Mouse (Mus musculus) midbrain, embryonic 11.5 days (tissue): ENCODE data around the gene Srgn. TPM values are rescaled to one million over a fixed set of nuclear protein-coding genes. Genes with fewer than 3 reads are reported as not detected.

Experiments used
- ATAC-seq: fragments of 200-750 bp; cut with Nextera tagmentation; 2 replicates; pipeline ENCODE4 v1.8.0; 2017; ENCODE audit warnings: moderate TSS enrichment, moderate library complexity; ENCODE audit not compliant: low FRiP score
- DNase-seq: peaks from one replicate; pipeline ENCODE4 v3.0.0; 2015; ENCODE audit warnings: low spot score; ENCODE audit errors: missing footprints
- H3K27ac ChIP-seq: fragments of 300-500 bp; sonication (generic); 2 replicates; pipeline ENCODE4 v1.5.1; 2014; ENCODE audit warnings: low read depth, low read length
- H3K27me3 ChIP-seq: fragments of 300-500 bp; sonication (generic); 2 replicates; pipeline ENCODE4 v1.6.1; 2014; ENCODE audit warnings: mild to moderate bottlenecking, low read length, moderate library complexity, mixed read lengths; ENCODE audit not compliant: control insufficient read depth, insufficient read depth
- H3K36me3 ChIP-seq: fragments of 300-500 bp; sonication (generic); 2 replicates; pipeline ENCODE4 v1.6.1; 2014; ENCODE audit warnings: mild to moderate bottlenecking, low read length, moderate library complexity, mixed read lengths; ENCODE audit not compliant: control insufficient read depth, insufficient read depth
- H3K4me1 ChIP-seq: fragments of 300-500 bp; sonication (generic); 2 replicates; pipeline ENCODE4 v1.6.1; 2014; ENCODE audit warnings: low read length; ENCODE audit not compliant: control insufficient read depth, insufficient read depth
- H3K4me2 ChIP-seq: fragments of 300-500 bp; sonication (generic); 2 replicates; pipeline ENCODE4 v1.6.1; 2014; ENCODE audit warnings: mild to moderate bottlenecking, moderate library complexity
- H3K4me3 ChIP-seq: fragments of 300-500 bp; sonication (generic); 2 replicates; pipeline ENCODE4 v1.5.1; 2014; ENCODE audit warnings: low read depth, low read length
- H3K9ac ChIP-seq: fragments of 300-500 bp; sonication (generic); 2 replicates; pipeline ENCODE4 v1.6.1; 2014; ENCODE audit warnings: low read length
- H3K9me3 ChIP-seq: fragments of 300-500 bp; sonication (generic); 2 replicates; pipeline ENCODE4 v1.6.1; 2016; ENCODE audit warnings: low read length; ENCODE audit not compliant: control insufficient read depth
- WGBS: fragments of 180-500 bp; shearing (Covaris S2); extraction: QIAGEN DNeasy Blood & Tissue Kit; methylation state at CpG from one replicate; pipeline ENCODE4 v1.1.7; 2014; 5-methylcytosine and 5-hydroxymethylcytosine counted together
- polyA plus RNA-seq: library from polyadenylated mRNA; unstranded; fragments of >200 nt; fragmentation: Nextera tagmentation; extraction: Ambion mirVana; gene quantifications from 2 replicates; pipeline ENCODE4 v1.2.1, GENCODE M21; 2014

The Srgn gene
- polyA plus RNA-seq, 1 experiment from 2014 or later: 6.6 TPM

GRCm38 (mm10) chr10:62509032-62509656 lies 18.1 kb downstream of the Srgn start:
- H3K4me3 ChIP-seq: no peak overlapping the region
- H3K36me3 ChIP-seq: no peaks in the 10 kb centered on the region
- H3K4me1 ChIP-seq: no peaks in the 10 kb centered on the region
- H3K4me2 ChIP-seq: no peak overlapping the region
- no peaks in the 10 kb centered on the region for H3K27me3 ChIP-seq
- DNase-seq: no peak
- no peak overlapping the region for H3K9ac ChIP-seq
- no peaks in the 10 kb centered on the region for H3K9me3 ChIP-seq
- no peak for ATAC-seq
- H3K27ac ChIP-seq: no peak overlapping the region
- WGBS: 72% methylated on average over 11 of the region's 11 CpGs

- Histone ChIP-seq H3K9me3 (no peaks in the 10 kb centered on the region), H3K27ac (no peak overlapping the region), H3K36me3 (no peaks in the 10 kb centered on the region), H3K4me1 (no peaks in the 10 kb centered on the region), H3K4me3 (peak overlapping the region; percentile 11; the same call in 1 of the 2 replicates), H3K9ac (peak overlapping the region; percentile 33; the same call in 1 of the 2 replicates), H3K27me3 (no peaks in the 10 kb centered on the region), H3K4me2 (peak overlapping the region; percentile 40)
- DNase-seq (peak; percentile 87), ATAC-seq (no peak)
- WGBS: 9% methylated on average over 11 of the region's 11 CpGs
Measured at GRCm38 (mm10) chr10:62508459-62508858, 18.8 kb downstream of the Srgn start.

GRCm38 (mm10) chr10:62507591-62508308 lies 19.5 kb downstream of the Srgn start:
- Histone ChIP-seq H3K4me2 (peak overlapping the region; percentile 40), H3K9ac (no peak overlapping the region; the same call in 1 of the 2 replicates), H3K4me3 (peak overlapping the region; percentile 11; the same call in 1 of the 2 replicates), H3K4me1 (no peaks in the 10 kb centered on the region), H3K9me3 (no peaks in the 10 kb centered on the region), H3K36me3 (no peaks in the 10 kb centered on the region), H3K27ac (no peak overlapping the region), H3K27me3 (no peaks in the 10 kb centered on the region)
- peak; percentile 82 for DNase-seq
- WGBS: 15% methylated on average over 18 of the region's 18 CpGs
- no peak for ATAC-seq

GRCm38 (mm10) chr10:62507071-62507470 lies 20.2 kb downstream of the Srgn start:
- 93% methylated on average over 4 of the region's 4 CpGs for WGBS
- no peak for ATAC-seq
- no peak overlapping the region for H3K4me2 ChIP-seq

GRCm38 (mm10) chr10:62506019-62506556 lies 21.2 kb downstream of the Srgn start:
- ATAC-seq (no peak), DNase-seq (peak; percentile 80)
- 87% methylated on average over 17 of the region's 17 CpGs for WGBS
- Histone ChIP-seq H3K4me3 (no peak overlapping the region), H3K9ac (no peak overlapping the region), H3K27ac (no peak overlapping the region), H3K9me3 (no peaks in the 10 kb centered on the region), H3K4me2 (no peak overlapping the region), H3K27me3 (no peaks in the 10 kb centered on the region), H3K4me1 (no peaks in the 10 kb centered on the region), H3K36me3 (no peaks in the 10 kb centered on the region)

More at GRCm38 (mm10) chr10:62507071-62507470, 20.2 kb downstream of the Srgn start:
- Histone ChIP-seq H3K9ac (no peak overlapping the region), H3K27ac (no peak overlapping the region), H3K36me3 (no peaks in the 10 kb centered on the region), H3K4me1 (no peaks in the 10 kb centered on the region), H3K9me3 (no peaks in the 10 kb centered on the region), H3K27me3 (no peaks in the 10 kb centered on the region), H3K4me3 (no peak overlapping the region)
- DNase-seq: no peak

- peak; percentile 57 for DNase-seq
- no peaks in the 10 kb centered on the region for H3K4me1 ChIP-seq
- H3K9me3 ChIP-seq: no peaks in the 10 kb centered on the region
- no peak overlapping the region for H3K4me2 ChIP-seq
- ATAC-seq: no peak
- H3K27ac ChIP-seq: no peak overlapping the region
- WGBS: 74% methylated on average over 9 of the region's 9 CpGs
- H3K4me3 ChIP-seq: no peak overlapping the region
- H3K36me3 ChIP-seq: no peaks in the 10 kb centered on the region
- H3K9ac ChIP-seq: no peak overlapping the region
- no peaks in the 10 kb centered on the region for H3K27me3 ChIP-seq
Measured at GRCm38 (mm10) chr10:62505224-62505983, 21.8 kb downstream of the Srgn start.

GRCm38 (mm10) chr10:62503836-62504628 lies 23.2 kb downstream of the Srgn start:
- H3K4me3 ChIP-seq: no peak overlapping the region
- H3K9ac ChIP-seq: no peak overlapping the region
- no peaks in the 10 kb centered on the region for H3K27me3 ChIP-seq
- WGBS: 82% methylated on average over 12 of the region's 12 CpGs
- no peak for ATAC-seq
- no peak overlapping the region for H3K4me2 ChIP-seq
- no peaks in the 10 kb centered on the region for H3K9me3 ChIP-seq
- no peak for DNase-seq
- no peaks in the 10 kb centered on the region for H3K4me1 ChIP-seq
- H3K27ac ChIP-seq: no peak overlapping the region
- H3K36me3 ChIP-seq: no peaks in the 10 kb centered on the region

- H3K27me3 ChIP-seq: no peaks in the 10 kb centered on the region
- H3K27ac ChIP-seq: no peak overlapping the region
- H3K36me3 ChIP-seq: no peaks in the 10 kb centered on the region
- H3K4me3 ChIP-seq: no peak overlapping the region
- DNase-seq: no peak
- no peak overlapping the region for H3K9ac ChIP-seq
- no peaks in the 10 kb centered on the region for H3K4me1 ChIP-seq
- no peaks in the 10 kb centered on the region for H3K9me3 ChIP-seq
- H3K4me2 ChIP-seq: no peak overlapping the region
- 82% methylated on average over 4 of the region's 4 CpGs for WGBS
- ATAC-seq: no peak
Measured at GRCm38 (mm10) chr10:62503353-62503752, 23.9 kb downstream of the Srgn start.
